Mouse (Mus musculus): ENCODE results near the gene Pex1. TPM values are rescaled to one million over a fixed set of nuclear protein-coding genes. Genes with fewer than 3 reads are reported as not detected.
"Not testable (repeated sequence)": the region's sequence is repeated elsewhere in the genome, so short reads cannot be mapped to it uniquely, and the experiment has no call there.

Pex1 gene
- total and polyA plus RNA-seq, 2 experiments from 2014 or later, result 15.1 to 21.5 TPM

GRCm38 (mm10) chr5:3648206-3648848 lies 52.5 kb downstream of the Pex1 start:
- H3K36me3 ChIP-seq (ENCODE audit: insufficient read depth, low read length), result peaks cover 7% of the 10 kb centered on the region; the same call in 1 of the 2 replicates
- 51% methylated on average over 4 of the region's 4 CpGs for WGBS
- ATAC-seq, result peak; percentile 28; the same call in 1 of the 2 replicates

GRCm38 (mm10) chr5:3648849-3649210 lies 53.0 kb downstream of the Pex1 start:
- H3K9me3 ChIP-seq (ENCODE audit: low read length), result no peaks in the 10 kb centered on the region
- 76% methylated on average over 4 of the region's 4 CpGs for WGBS
- no peak overlapping the region for H3K9ac ChIP-seq (replicated peaks; ENCODE audit: low read length)
- H3K36me3 ChIP-seq (ENCODE audit: insufficient read depth, low read length), result peaks cover 5% of the 10 kb centered on the region; the same call in 1 of the 2 replicates
- H3K4me2 ChIP-seq (ENCODE audit: low read depth, low read length), result no peak overlapping the region
- H3K4me1 ChIP-seq (ENCODE audit: insufficient read depth, low read length), result no peaks in the 10 kb centered on the region
- no peak for DNase-seq (ENCODE audit: low spot score)
- H3K27me3 ChIP-seq (ENCODE audit: insufficient read depth, low read length), result no peaks in the 10 kb centered on the region
- H3K4me3 ChIP-seq (ENCODE audit: low read length), result no peak overlapping the region
- TF ChIP-seq CTCF (IDR thresholded peaks at IDR 0.05; ENCODE audit: low read depth), result no peak
- no peak overlapping the region for H3K27ac ChIP-seq
- no peak for ATAC-seq

More at GRCm38 (mm10) chr5:3648206-3648848, 52.5 kb downstream of the Pex1 start:
- no peaks in the 10 kb centered on the region for H3K9me3 ChIP-seq (ENCODE audit: low read length)
- no peaks in the 10 kb centered on the region for H3K4me1 ChIP-seq (ENCODE audit: insufficient read depth, low read length)
- no peak overlapping the region for H3K27ac ChIP-seq
- TF ChIP-seq CTCF (IDR thresholded peaks at IDR 0.05; ENCODE audit: low read depth), result no peak
- H3K4me2 ChIP-seq (ENCODE audit: low read depth, low read length), result peak overlapping the region; percentile 62
- no peaks in the 10 kb centered on the region for H3K27me3 ChIP-seq (ENCODE audit: insufficient read depth, low read length)
- H3K9ac ChIP-seq (replicated peaks; ENCODE audit: low read length), result no peak overlapping the region
- H3K4me3 ChIP-seq (ENCODE audit: low read length), result no peak overlapping the region; the same call in 1 of the 2 replicates
- no peak for DNase-seq (ENCODE audit: low spot score)

- WGBS, result 79% methylated on average over 6 of the region's 6 CpGs
- H3K4me3 ChIP-seq (ENCODE audit: low read length), result no peak within 1 kb of the TSS
- no peak within 1 kb of the TSS for H3K9ac ChIP-seq (replicated peaks; ENCODE audit: low read length)
- no peaks in the 10 kb centered on the region for H3K27me3 ChIP-seq (ENCODE audit: insufficient read depth, low read length)
- TF ChIP-seq CTCF (IDR thresholded peaks at IDR 0.05; ENCODE audit: low read depth), result no peak
- no peak within 1 kb of the TSS for H3K4me2 ChIP-seq (ENCODE audit: low read depth, low read length)
- no peak for DNase-seq (ENCODE audit: low spot score)
- no peak for ATAC-seq
- H3K9me3 ChIP-seq (ENCODE audit: low read length), result no peaks in the 10 kb centered on the region
- no peaks in the 10 kb centered on the region for H3K4me1 ChIP-seq (ENCODE audit: insufficient read depth, low read length)
- no peaks in the 10 kb centered on the region for H3K36me3 ChIP-seq (ENCODE audit: insufficient read depth, low read length)
- H3K27ac ChIP-seq, result no peak within 1 kb of the TSS
These were observed 55.0 kb downstream of the Pex1 start, which contains the start of gene Tmbim7 for GRCm38 (mm10) chr5:3650881-3651280. Gene Tmbim7, plus strand, starts transcription at chr5:3651181.

DNA sequence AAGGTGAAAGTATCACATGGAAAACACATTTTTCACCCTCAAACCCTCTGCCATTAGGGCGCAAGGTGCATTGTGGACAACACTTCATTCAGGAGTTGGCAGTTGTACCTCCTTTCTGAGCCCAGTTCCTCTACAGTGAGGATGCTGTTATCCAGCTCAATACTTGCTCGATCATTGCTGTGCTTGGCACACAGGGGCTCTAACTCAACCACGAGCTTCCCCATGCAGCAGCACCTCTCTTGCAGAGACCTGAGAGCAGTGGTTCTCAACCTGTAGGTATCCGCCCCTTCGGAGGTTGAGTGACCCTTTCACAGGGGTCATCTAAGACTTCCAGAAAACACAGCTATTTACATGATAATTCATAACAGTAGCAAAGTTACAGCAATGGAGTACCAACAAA lies 55.8 kb downstream of the Pex1 start:
- H3K4me2 ChIP-seq (ENCODE audit: low read depth, low read length), result no peak overlapping the region
- no peaks in the 10 kb centered on the region for H3K36me3 ChIP-seq (ENCODE audit: insufficient read depth, low read length)
- no peak for TF ChIP-seq CTCF (IDR thresholded peaks at IDR 0.05; ENCODE audit: low read depth)
- DNase-seq (ENCODE audit: low spot score), result no peak
- H3K4me1 ChIP-seq (ENCODE audit: insufficient read depth, low read length), result no peaks in the 10 kb centered on the region
- no peaks in the 10 kb centered on the region for H3K27me3 ChIP-seq (ENCODE audit: insufficient read depth, low read length)
- WGBS, result 86% methylated on average over 5 of the region's 5 CpGs
- no peak overlapping the region for H3K4me3 ChIP-seq (ENCODE audit: low read length)
- no peaks in the 10 kb centered on the region for H3K9me3 ChIP-seq (ENCODE audit: low read length)
- no peak overlapping the region for H3K9ac ChIP-seq (replicated peaks; ENCODE audit: low read length)
- no peak for ATAC-seq
- no peak overlapping the region for H3K27ac ChIP-seq

DNA sequence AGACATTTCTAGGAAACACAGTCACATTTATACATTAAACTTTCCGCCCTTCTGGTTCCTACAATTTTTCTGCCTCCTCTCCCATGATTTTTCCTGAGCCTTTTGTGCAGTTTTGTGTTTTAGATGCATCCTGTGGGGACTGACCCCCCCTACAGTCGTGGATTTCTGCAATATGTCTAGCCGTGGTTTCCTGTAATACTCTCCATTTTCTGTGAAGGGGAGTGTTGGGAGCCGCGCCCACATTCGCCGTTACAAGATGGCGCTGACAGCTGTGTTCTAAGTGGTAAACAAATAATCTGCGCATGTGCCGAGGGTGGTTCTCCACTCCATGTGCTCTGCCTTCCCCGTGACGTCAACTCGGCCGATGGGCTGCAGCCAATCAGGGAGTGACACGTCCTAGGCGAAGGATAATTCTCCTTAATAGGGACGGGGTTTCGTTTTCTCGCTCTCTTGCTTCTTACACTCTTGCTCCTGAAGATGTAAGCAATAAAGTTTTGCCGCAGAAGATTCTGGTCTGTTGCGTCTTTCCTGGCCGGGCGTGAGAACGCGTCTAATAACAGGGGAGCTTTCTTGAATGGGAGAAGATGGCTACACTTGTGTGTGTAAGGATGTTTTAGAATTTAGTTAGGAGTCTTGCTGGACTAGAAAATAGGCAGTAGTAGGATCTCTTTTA lies 57.2 kb downstream of the Pex1 start:
- WGBS, result 95% methylated on average over 15 of the region's 25 CpGs
- DNase-seq (ENCODE audit: low spot score); ATAC-seq; H3K36me3 ChIP-seq (ENCODE audit: insufficient read depth, low read length); H3K4me1 ChIP-seq (ENCODE audit: insufficient read depth, low read length); H3K4me3 ChIP-seq (ENCODE audit: low read length); H3K4me2 ChIP-seq (ENCODE audit: low read depth, low read length); H3K27me3 ChIP-seq (ENCODE audit: insufficient read depth, low read length); H3K9ac ChIP-seq (replicated peaks; ENCODE audit: low read length); H3K9me3 ChIP-seq (ENCODE audit: low read length); H3K27ac ChIP-seq: not testable (repeated sequence)

DNA sequence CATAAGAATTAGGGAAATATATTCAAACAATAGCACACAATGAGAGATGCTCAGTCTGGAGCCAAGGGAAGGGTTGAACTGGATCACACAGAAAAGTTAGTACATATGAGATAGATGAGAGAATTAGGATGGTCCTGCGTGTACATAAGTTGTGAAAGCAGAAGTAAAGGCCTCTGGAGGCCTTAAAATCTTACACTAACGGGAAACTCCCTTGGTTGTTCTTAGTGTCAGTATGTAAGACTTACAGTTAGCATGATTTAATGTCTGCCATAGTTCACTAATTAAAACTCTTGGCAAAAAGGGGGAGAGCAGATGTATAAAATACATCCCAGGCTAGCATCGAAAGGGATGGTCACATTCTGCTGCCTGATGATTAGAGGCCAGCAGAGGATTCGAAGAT lies 57.9 kb downstream of the Pex1 start:
- Histone ChIP-seq H3K27me3 (ENCODE audit: insufficient read depth, low read length) (no peaks in the 10 kb centered on the region), H3K9ac (replicated peaks; ENCODE audit: low read length) (no peak overlapping the region), H3K4me1 (ENCODE audit: insufficient read depth, low read length) (no peaks in the 10 kb centered on the region), H3K36me3 (ENCODE audit: insufficient read depth, low read length) (no peaks in the 10 kb centered on the region), H3K9me3 (ENCODE audit: low read length) (no peaks in the 10 kb centered on the region), H3K4me2 (ENCODE audit: low read depth, low read length) (no peak overlapping the region), H3K27ac (no peak overlapping the region), H3K4me3 (ENCODE audit: low read length) (no peak overlapping the region)
- no peak for TF ChIP-seq CTCF (IDR thresholded peaks at IDR 0.05; ENCODE audit: low read depth)
- WGBS, result 91% methylated on average over 4 of the region's 4 CpGs
- DNase-seq (ENCODE audit: low spot score) (no peak), ATAC-seq (no peak)

GRCm38 (mm10) chr5:3657085-3657484 lies 61.2 kb downstream of the Pex1 start, which contains the start of gene Gatad1:
Gene Gatad1, minus strand, starts transcription at chr5:3657185.
- Histone ChIP-seq H3K4me3 (ENCODE audit: low read length) (no peak within 1 kb of the TSS), H3K4me2 (ENCODE audit: low read depth, low read length) (no peak within 1 kb of the TSS), H3K27ac (no peak within 1 kb of the TSS), H3K9me3 (ENCODE audit: low read length) (no peaks in the 10 kb centered on the region), H3K27me3 (ENCODE audit: insufficient read depth, low read length) (no peaks in the 10 kb centered on the region), H3K4me1 (ENCODE audit: insufficient read depth, low read length) (no peaks in the 10 kb centered on the region), H3K36me3 (ENCODE audit: insufficient read depth, low read length) (no peaks in the 10 kb centered on the region), H3K9ac (replicated peaks; ENCODE audit: low read length) (no peak within 1 kb of the TSS)
- ATAC-seq, result no peak
- TF ChIP-seq CTCF (IDR thresholded peaks at IDR 0.05; ENCODE audit: low read depth), result no peak
- DNase-seq (ENCODE audit: low spot score), result no peak
- WGBS, result 85% methylated on average over 5 of the region's 5 CpGs

All from hindbrain, postnatal 0 days (tissue).